Mouse (Mus musculus): ENCODE measurements around the gene Fgfrl1.
"Not testable (repeated sequence)": the region's sequence is repeated elsewhere in the genome, so short reads cannot be mapped to it uniquely, and the experiment has no call there.

The Fgfrl1 gene

DNA sequence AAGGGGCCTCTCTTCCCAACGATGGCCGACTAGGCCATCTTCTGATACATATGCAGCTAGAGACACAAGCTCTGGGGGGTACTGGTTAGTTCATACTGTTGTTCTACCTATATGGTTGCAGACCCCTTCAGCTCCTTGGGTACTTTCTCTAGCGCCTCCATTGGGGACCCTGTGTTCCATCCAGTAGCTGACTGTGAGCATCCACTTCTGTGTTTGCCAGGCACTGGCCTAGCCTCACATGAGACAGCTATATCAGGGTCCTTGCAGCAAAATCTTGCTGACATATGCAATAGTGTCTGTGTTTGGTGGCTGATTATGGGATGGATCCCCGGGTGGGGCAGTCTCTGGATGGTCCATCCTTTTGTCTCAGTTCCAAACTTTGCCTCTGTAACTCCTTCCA, 59.1 kb downstream of the Fgfrl1 start:
- not testable (repeated sequence) for DNase-seq (ENCODE audit: low read depth, low spot score)
